Mouse (Mus musculus) monocyte, adult 2 months (primary cell): ENCODE results near the gene Msh5.

ENCODE experiments used
- DNase-seq, 2 experiments: peaks; one replicate each; pipeline ENCODE4 v3.0.0; 2022; ENCODE audit warnings: low spot score in 2 of 2, low read depth in 1 of 2

Gene Msh5

GRCm38 (mm10) chr17:35070556-35071229, 24.1 kb upstream of the Msh5 start:
- DNase-seq = no peak

- DNase-seq = no peak
Observed at GRCm38 (mm10) chr17:35068213-35068914, 21.8 kb upstream of the Msh5 start.

GRCm38 (mm10) chr17:35066084-35066483, 19.5 kb upstream of the Msh5 start, which contains the start of gene Mpig6b:
Gene Mpig6b (minus strand): TSS chr17:35066184.
- no peak for DNase-seq

GRCm38 (mm10) chr17:35064951-35065947, 18.7 kb upstream of the Msh5 start, which contains the start of gene Ly6g6c:
Gene Ly6g6c (plus strand): TSS chr17:35065388.
- DNase-seq = no peak

GRCm38 (mm10) chr17:35064378-35064877, 17.9 kb upstream of the Msh5 start:
- DNase-seq = no peak

GRCm38 (mm10) chr17:35063466-35063865, 16.9 kb upstream of the Msh5 start:
- DNase-seq = no peak

- no peak for DNase-seq
Observed at GRCm38 (mm10) chr17:35061299-35061698, 14.8 kb upstream of the Msh5 start.

- DNase-seq = no peak
Observed at GRCm38 (mm10) chr17:35060737-35061297, 14.3 kb upstream of the Msh5 start.

GRCm38 (mm10) chr17:35060071-35060470, 13.5 kb upstream of the Msh5 start:
- no peak for DNase-seq

- peak in 1 of 2 experiments; percentile 65 for DNase-seq
Observed at GRCm38 (mm10) chr17:35058911-35059892, 12.7 kb upstream of the Msh5 start, which contains the start of gene Ddah2. Gene Ddah2 (plus strand): TSS chr17:35059035.

- DNase-seq = no peak
Observed at GRCm38 (mm10) chr17:35058316-35058715, 11.8 kb upstream of the Msh5 start.

GRCm38 (mm10) chr17:35057090-35057489, 10.5 kb upstream of the Msh5 start:
- no peak for DNase-seq

GRCm38 (mm10) chr17:35055691-35056495, 9.3 kb upstream of the Msh5 start:
- DNase-seq = no peak

- DNase-seq = no peak
Observed at GRCm38 (mm10) chr17:35052271-35052798, 5.8 kb upstream of the Msh5 start.

GRCm38 (mm10) chr17:35051156-35052086, 4.9 kb upstream of the Msh5 start:
- DNase-seq = peak; percentile 55 to 56

- DNase-seq = peak in 1 of 2 experiments; percentile 55
Observed at GRCm38 (mm10) chr17:35050126-35050750, 3.7 kb upstream of the Msh5 start.

- DNase-seq = no peak
Observed at GRCm38 (mm10) chr17:35049561-35050016, 3.0 kb upstream of the Msh5 start, which contains the start of gene Clic1. Gene Clic1 (plus strand): TSS chr17:35049966.
